Mouse (Mus musculus) 3T3-L1 (cell line): Measurements from ENCODE around the gene Gm10377.
"Not testable (repeated sequence)": the region's sequence is repeated elsewhere in the genome, so short reads cannot be mapped to it uniquely, and the experiment has no call there.

Experiments
- DNase-seq: peaks from one replicate; pipeline ENCODE4 v3.0.0-alpha.2; 2015; ENCODE audit warnings: low read depth, low spot score

Gm10377 gene

DNA sequence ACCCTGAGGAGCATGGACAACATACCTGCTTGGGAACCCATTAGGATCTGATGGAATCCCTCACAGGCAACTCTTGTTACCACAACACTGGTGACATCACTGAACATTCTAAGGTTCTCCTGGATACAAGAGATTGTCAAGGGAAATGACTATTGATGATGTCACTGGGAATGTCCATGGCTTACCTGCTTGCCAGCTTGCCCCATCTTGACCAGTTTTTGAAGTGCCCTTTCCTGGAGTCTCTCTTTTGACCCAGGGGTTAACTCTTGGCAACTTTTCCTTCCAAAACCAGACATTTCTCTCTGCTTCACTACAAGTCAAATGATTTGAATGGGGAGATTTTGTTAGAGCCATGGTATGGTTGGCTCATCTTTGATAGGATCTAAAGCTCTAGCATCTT lies at the start of gene Gm10377:
Gene Gm10377, minus strand, starts transcription at position 101 of the 400 bp plus-strand sequence.
- DNase-seq, result not testable (repeated sequence)

DNA sequence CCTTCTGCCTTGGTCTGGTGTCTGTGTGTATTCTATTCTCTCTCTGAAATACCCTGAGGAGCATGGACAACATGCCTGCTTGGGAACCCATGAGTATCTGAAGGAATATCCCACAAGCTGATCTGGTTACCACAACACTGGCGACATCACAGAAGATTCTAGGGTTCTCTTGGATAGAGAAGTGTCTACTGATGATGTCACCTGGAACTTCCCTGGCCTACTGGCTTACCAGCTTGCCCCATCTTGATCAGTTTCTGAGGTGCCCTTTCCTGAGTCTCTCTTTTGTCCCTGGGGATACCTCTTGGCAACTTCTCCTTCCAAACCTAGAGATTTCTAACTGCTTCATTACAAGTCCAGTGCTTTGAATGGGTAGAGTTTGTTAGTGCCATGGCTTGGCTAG lies 29.1 kb downstream of the Gm10377 start, which contains the start of gene Gm3015:
Gene Gm3015, minus strand, starts transcription at position 101 of the 400 bp plus-strand sequence.
- not testable (repeated sequence) for DNase-seq
